Mouse (Mus musculus) limb, embryonic 14.5 days (tissue): ENCODE measurements around the gene Adamts20. TPM values are rescaled to one million over a fixed set of nuclear protein-coding genes. Genes with fewer than 3 reads are reported as not detected.
A peak's percentile ranks its signal among the peaks of the same experiment; 100 is the strongest.
"Not testable (repeated sequence)": the region's sequence is repeated elsewhere in the genome, so short reads cannot be mapped to it uniquely, and the experiment has no call there.

Experiments
- ATAC-seq: fragments of 200-750 bp; cut with Nextera tagmentation; 2 replicates; pipeline ENCODE4 v1.8.0; 2017; ENCODE audit warnings: low read depth, moderate number of reproducible peaks, moderate TSS enrichment; ENCODE audit not compliant: low FRiP score
- DNase-seq: peaks from one replicate; pipeline ENCODE4 v3.0.0-alpha.2; 2015; ENCODE audit warnings: low spot score
- H3K27ac ChIP-seq: fragments of 300-500 bp; sonication (generic); replicated peaks from 2 replicates; pipeline ENCODE4 v1.5.1; 2014; ENCODE audit warnings: low read depth, mild to moderate bottlenecking, low read length, moderate library complexity, mixed read lengths
- H3K27me3 ChIP-seq: fragments of 300-500 bp; sonication (generic); 2 replicates; pipeline ENCODE4 v1.6.1; 2014; ENCODE audit warnings: low read length, mixed read lengths; ENCODE audit not compliant: control insufficient read depth, insufficient read depth
- H3K36me3 ChIP-seq: fragments of 300-500 bp; sonication (generic); 2 replicates; pipeline ENCODE4 v1.6.1; 2014; ENCODE audit warnings: mild to moderate bottlenecking, low read length, moderate library complexity, mixed read lengths; ENCODE audit not compliant: control insufficient read depth, insufficient read depth
- H3K4me1 ChIP-seq: fragments of 300-500 bp; sonication (generic); 2 replicates; pipeline ENCODE4 v1.6.1; 2014; ENCODE audit warnings: antibody characterized with exemption, low read length, mixed read lengths; ENCODE audit not compliant: control insufficient read depth, insufficient read depth
- H3K4me2 ChIP-seq: fragments of 300-500 bp; sonication (generic); replicated peaks from 2 replicates; pipeline ENCODE4 v1.6.1; 2014; ENCODE audit warnings: low read depth, mild to moderate bottlenecking, low read length, moderate library complexity; ENCODE audit not compliant: severe bottlenecking
- H3K4me3 ChIP-seq: fragments of 300-500 bp; sonication (generic); replicated peaks from 2 replicates; pipeline ENCODE4 v1.5.1; 2014; ENCODE audit warnings: low read length
- H3K9ac ChIP-seq: fragments of 300-500 bp; sonication (generic); 2 replicates; pipeline ENCODE4 v1.6.1; 2014; ENCODE audit warnings: mild to moderate bottlenecking, low read depth, low read length, moderate library complexity; ENCODE audit not compliant: severe bottlenecking
- H3K9me3 ChIP-seq: fragments of 300-500 bp; sonication (generic); 2 replicates; pipeline ENCODE4 v1.6.1; 2016; ENCODE audit warnings: low read length; ENCODE audit not compliant: control insufficient read depth
- POLR2A ChIP-seq: fragments of 200-500 bp; IDR thresholded peaks from 2 replicates; pipeline ENCODE4 v1.8.0; 2012; ENCODE audit warnings: inconsistent platforms, mild to moderate bottlenecking, moderate library complexity, borderline replicate concordance; ENCODE audit not compliant: insufficient read depth, insufficient read length; ENCODE audit errors: extremely low read depth
- WGBS: fragments of 180-500 bp; shearing (Covaris S2); extraction: QIAGEN DNeasy Blood & Tissue Kit; methylation state at CpG from one replicate; pipeline ENCODE4 v1.1.7; 2014; 5-methylcytosine and 5-hydroxymethylcytosine counted together
- polyA plus RNA-seq, 2 experiments: library from polyadenylated mRNA; depleted of rRNA in 1 of 2; stranded (reverse) in 1 of 2; unstranded in 1 of 2; fragments of >200 nt; fragmentation: Nextera tagmentation in 1 of 2; extraction: Ambion mirVana in 1 of 2; gene quantifications; 2 replicates each; pipeline versions ENCODE4 v1.2.1 to v1.2.3; 2012 to 2014

Adamts20 gene
- polyA plus RNA-seq, 2 experiments, result 5.8 to 6.3 TPM

DNA sequence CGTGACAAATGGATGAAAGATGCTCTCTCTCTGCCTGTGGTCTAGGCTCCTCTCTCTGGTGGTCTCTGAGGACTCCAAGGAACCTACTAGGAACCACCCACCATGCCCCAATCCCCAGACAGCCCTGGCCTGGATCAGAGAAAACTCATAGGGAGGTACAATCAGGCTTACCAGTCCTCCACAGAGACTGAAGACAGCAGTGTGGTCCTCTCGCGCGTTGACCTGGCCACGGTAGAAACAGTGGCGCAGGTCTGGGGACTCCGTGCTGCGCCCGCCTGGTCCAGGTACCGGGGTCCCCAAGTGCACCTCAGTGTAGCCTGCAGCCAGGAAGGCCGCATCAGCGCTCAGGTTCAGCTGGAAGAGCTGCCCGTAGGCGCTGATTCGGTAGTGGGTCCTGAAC, 62.2 kb downstream of the Adamts20 start:
- Histone ChIP-seq H3K4me3 (peak overlapping the region; percentile 73), H3K27me3 (peaks cover 22% of the 10 kb centered on the region), H3K27ac (no peak overlapping the region), H3K9me3 (no peaks in the 10 kb centered on the region), H3K9ac (peak overlapping the region; percentile 61), H3K4me2 (peak overlapping the region; percentile 99), H3K4me1 (peaks cover 8% of the 10 kb centered on the region), H3K36me3 (no peaks in the 10 kb centered on the region)
- 7% methylated on average over 12 of the region's 15 CpGs for WGBS
- ATAC-seq, result no peak
- TF ChIP-seq POLR2A, result no peak
- DNase-seq, result no peak

DNA sequence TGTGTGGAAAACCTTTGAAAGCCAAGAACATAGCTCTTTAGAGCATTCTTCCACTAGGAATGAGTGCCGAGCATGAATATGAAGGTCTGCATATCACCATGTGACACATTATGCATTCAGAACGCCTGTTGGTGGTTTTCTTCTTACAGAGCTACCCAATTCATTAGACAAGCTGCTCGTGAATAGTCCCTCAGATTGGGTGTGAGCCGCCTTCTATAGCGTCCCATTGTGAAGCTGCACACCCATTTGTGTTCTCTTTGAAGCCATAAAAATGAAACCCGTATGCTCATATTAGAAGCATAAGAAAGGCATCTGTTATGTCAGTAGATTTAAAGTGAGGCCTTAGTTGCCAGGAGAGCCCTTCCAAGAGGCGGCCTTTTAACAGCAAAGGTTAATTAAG, 72.5 kb downstream of the Adamts20 start:
- no peaks in the 10 kb centered on the region for H3K9me3 ChIP-seq
- no peak overlapping the region for H3K9ac ChIP-seq
- DNase-seq (no peak), ATAC-seq (no peak)
- no peak for TF ChIP-seq POLR2A
- no peaks in the 10 kb centered on the region for H3K4me1 ChIP-seq
- no peak overlapping the region for H3K27ac ChIP-seq
- H3K4me2 ChIP-seq, result no peak overlapping the region
- no peaks in the 10 kb centered on the region for H3K27me3 ChIP-seq
- 59% methylated on average over 7 of the region's 7 CpGs for WGBS
- no peaks in the 10 kb centered on the region for H3K36me3 ChIP-seq
- no peak overlapping the region for H3K4me3 ChIP-seq

DNA sequence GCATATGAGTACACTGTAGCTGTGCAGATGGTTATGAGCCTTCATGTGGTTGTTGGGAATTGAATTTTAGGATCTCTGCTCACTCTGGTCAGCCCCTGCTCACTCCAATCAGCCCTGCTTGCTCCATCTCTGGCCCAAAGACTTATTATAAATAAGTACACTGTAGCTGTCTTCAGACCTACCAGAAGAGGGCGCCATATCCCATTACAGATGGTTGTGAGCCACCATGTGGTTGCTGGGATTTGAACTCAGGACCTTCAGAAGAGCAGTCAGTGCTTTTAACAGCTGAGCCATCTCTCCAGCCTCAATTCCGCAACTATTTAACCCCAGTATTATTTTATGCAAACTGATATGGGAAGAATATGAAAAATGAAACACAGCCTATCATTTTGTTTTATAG, 75.1 kb downstream of the Adamts20 start:
- H3K9ac ChIP-seq, result not testable (repeated sequence)
- 77% methylated on average over 2 of the region's 2 CpGs for WGBS

DNA sequence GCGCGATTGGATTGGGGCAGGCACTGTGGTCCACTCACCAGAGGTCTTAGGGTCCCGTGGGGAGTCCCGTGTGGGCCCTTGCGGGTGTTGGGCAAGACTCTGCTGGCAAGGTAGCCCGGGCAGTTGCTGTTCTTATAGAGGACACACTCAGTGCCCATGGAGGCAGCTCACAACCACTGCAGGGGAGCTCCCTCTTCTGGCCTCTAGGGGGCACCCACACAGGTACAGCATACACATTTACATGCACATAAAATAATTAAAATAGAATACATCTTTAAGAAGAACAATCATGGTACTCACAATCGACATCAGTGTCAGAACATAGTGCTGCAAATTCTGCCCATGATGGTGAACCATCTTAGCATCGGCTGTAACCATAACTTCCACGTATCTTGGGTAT, 85.8 kb downstream of the Adamts20 start:
- H3K9me3 ChIP-seq, result no peaks in the 10 kb centered on the region
- H3K4me1 ChIP-seq, result no peaks in the 10 kb centered on the region
- ATAC-seq (no peak), DNase-seq (no peak)
- no peak overlapping the region for H3K4me3 ChIP-seq
- no peak overlapping the region for H3K4me2 ChIP-seq
- H3K27ac ChIP-seq, result no peak overlapping the region
- no peaks in the 10 kb centered on the region for H3K27me3 ChIP-seq
- WGBS, result 88% methylated on average over 6 of the region's 9 CpGs
- H3K36me3 ChIP-seq, result no peaks in the 10 kb centered on the region
- no peak overlapping the region for H3K9ac ChIP-seq
- no peak for TF ChIP-seq POLR2A

More for the DNA sequence above, 75.1 kb downstream of the Adamts20 start:
- not testable (repeated sequence) for H3K4me3 ChIP-seq, H3K36me3 ChIP-seq, H3K27ac ChIP-seq, H3K9me3 ChIP-seq, DNase-seq, H3K27me3 ChIP-seq, H3K4me2 ChIP-seq, ATAC-seq, H3K4me1 ChIP-seq

DNA sequence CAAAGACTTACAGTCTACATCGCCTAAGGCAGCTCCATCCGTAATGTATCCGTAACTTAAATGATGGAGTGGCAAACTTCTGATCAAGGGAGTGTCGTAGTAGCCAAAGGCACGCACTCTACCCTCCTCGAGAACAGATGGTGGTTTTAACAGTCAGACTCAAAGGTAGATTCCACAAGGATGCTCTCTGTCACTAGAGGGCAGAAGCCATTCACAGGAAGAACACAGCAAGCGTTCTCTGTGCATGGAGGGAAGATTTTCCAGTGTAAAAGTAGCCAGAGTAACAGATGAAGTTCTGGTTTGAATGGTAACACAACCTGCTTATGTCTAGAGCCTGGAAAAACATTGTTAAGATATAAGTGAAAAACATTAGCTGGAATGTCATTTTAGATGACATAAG, 92.7 kb downstream of the Adamts20 start:
- H3K27ac ChIP-seq, result no peak overlapping the region
- no peaks in the 10 kb centered on the region for H3K27me3 ChIP-seq
- peak; percentile 19 for DNase-seq
- H3K9ac ChIP-seq, result no peak overlapping the region
- whole genome bisulfite sequencing, result 72% methylated on average over 7 of the region's 7 CpGs
- H3K36me3 ChIP-seq, result no peaks in the 10 kb centered on the region
- TF ChIP-seq POLR2A, result no peak
- ATAC-seq, result no peak; the same call in 1 of the 2 replicates
- no peak overlapping the region for H3K4me3 ChIP-seq
- no peak overlapping the region for H3K4me2 ChIP-seq
- H3K9me3 ChIP-seq, result no peaks in the 10 kb centered on the region
- no peaks in the 10 kb centered on the region for H3K4me1 ChIP-seq

DNA sequence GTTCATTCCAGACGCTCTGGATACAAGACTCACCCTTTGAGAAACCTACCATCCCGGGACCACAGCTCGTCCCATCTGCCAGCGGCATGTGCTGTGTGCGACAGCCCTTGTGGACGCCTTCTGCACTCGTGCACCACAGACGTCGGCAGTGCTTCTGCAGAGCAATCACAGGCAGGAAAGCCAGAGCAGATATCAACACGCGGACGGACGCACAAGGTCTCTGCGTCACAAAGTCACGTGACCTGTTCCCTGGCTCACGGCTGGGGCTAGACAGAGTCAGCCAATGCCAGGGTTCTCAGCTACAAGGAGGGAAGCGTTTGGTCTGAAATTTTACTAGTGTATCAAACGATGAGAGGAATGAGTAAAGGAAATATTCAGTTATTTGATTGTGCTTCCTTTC, 116.2 kb downstream of the Adamts20 start:
- 86% methylated on average over 18 of the region's 18 CpGs for WGBS
- Histone ChIP-seq H3K4me1 (no peaks in the 10 kb centered on the region), H3K4me2 (no peak overlapping the region), H3K9me3 (no peaks in the 10 kb centered on the region), H3K4me3 (no peak overlapping the region), H3K27ac (no peak overlapping the region), H3K27me3 (no peaks in the 10 kb centered on the region), H3K9ac (no peak overlapping the region), H3K36me3 (peaks cover 2% of the 10 kb centered on the region; the same call in 1 of the 2 replicates)
- TF ChIP-seq POLR2A, result no peak
- DNase-seq (no peak), ATAC-seq (no peak)
